22 mouse cellular contexts compared by ENCODE assay signal in the genomic region with DNA sequence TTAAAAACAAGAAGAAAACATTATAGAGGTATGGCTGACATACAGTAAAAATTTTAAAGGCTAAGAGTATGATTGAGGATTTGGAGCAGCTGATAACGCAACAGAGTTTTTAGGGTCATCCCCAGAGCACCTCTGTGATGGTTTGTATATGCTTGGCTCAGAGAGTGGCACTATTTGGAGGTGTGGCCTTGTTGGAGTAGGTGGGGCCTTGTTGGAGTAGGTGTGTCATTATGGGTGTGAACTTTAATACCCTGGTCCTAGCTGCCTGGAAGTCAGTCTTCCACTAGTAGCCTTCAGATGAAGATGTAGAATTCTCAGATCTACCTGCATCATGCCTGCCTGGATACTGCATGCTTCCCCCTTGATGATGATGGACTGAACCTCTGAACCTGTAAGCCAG.
A peak's percentile ranks its signal among the peaks of the same experiment; 100 is the strongest.
DNase-seq lines count a peak whose midpoint lies in the region; ATAC-seq and TF ChIP-seq lines count a peak whose summit lies in the region.
"Had no signal": no experiment of that assay in that cellular context is flagged by ENCODE, and none has a peak within 500 bp of the region (broad histone marks: within the 10 kb centered on the region; RNA-seq: fewer than 3 reads in every experiment).

No protein-coding gene starts in this region.

- ATAC-seq in intestine, embryonic 15.5 days: 0 out of 2 replicates have a peak, but pooled peaks have one; percentile 31
- ATAC-seq in intestine, postnatal 0 days: no peak
- ATAC-seq in liver, embryonic 12.5 days: peak; percentile 73
- ATAC-seq in liver, embryonic 15.5 days (ENCODE audit: insufficient read depth): peak; percentile 49; the same call in 1 of the 2 replicates
- no peak for ATAC-seq in forebrain, embryonic 13.5 days
- ATAC-seq: activated CD4-positive, CD25-positive, alpha-beta regulatory T cell, adult 4 months; forebrain, embryonic 15.5 days had no signal

- no peak overlapping the region for H3K27ac ChIP-seq in intestine, embryonic 15.5 days
- no peak overlapping the region for H3K27ac ChIP-seq in intestine, postnatal 0 days (ENCODE audit: low read depth, low read length)
- no peak overlapping the region for H3K27ac ChIP-seq in liver, embryonic 12.5 days
- H3K27ac ChIP-seq in liver, embryonic 15.5 days (replicated peaks): no peak overlapping the region
- no peak overlapping the region for H3K27ac ChIP-seq in forebrain, embryonic 13.5 days
- H3K27ac ChIP-seq: forebrain, embryonic 15.5 days; heart, embryonic 15.5 days; hindbrain, embryonic 10.5 days; hindbrain, embryonic 13.5 days had no signal

- peaks cover 4% of the 10 kb centered on the region; the same call in 1 of the 2 replicates for H3K4me1 ChIP-seq in intestine, embryonic 15.5 days (replicated peaks)
- H3K4me1 ChIP-seq in intestine, postnatal 0 days (replicated peaks; ENCODE audit: control insufficient read depth, insufficient read depth, low read length): no peaks in the 10 kb centered on the region
- H3K4me1 ChIP-seq in liver, embryonic 12.5 days: peaks cover 51% of the 10 kb centered on the region
- peaks cover 43% of the 10 kb centered on the region for H3K4me1 ChIP-seq in liver, embryonic 15.5 days (replicated peaks)
- no peaks in the 10 kb centered on the region for H3K4me1 ChIP-seq in forebrain, embryonic 13.5 days
- H3K4me1 ChIP-seq: hindbrain, embryonic 10.5 days had no signal

- no peaks in the 10 kb centered on the region for H3K36me3 ChIP-seq in intestine, embryonic 15.5 days
- H3K36me3 ChIP-seq in intestine, postnatal 0 days (ENCODE audit: control insufficient read depth, insufficient read depth): no peaks in the 10 kb centered on the region
- no peaks in the 10 kb centered on the region for H3K36me3 ChIP-seq in liver, embryonic 12.5 days
- H3K36me3 ChIP-seq in liver, embryonic 15.5 days (replicated peaks): no peaks in the 10 kb centered on the region
- no peaks in the 10 kb centered on the region for H3K36me3 ChIP-seq in forebrain, embryonic 13.5 days (ENCODE audit: poor library complexity, severe bottlenecking)
- H3K36me3 ChIP-seq: forebrain, embryonic 15.5 days; heart, embryonic 12.5 days; heart, embryonic 15.5 days; hindbrain, embryonic 10.5 days; hindbrain, embryonic 13.5 days had no signal

- no peak overlapping the region for H3K9ac ChIP-seq in intestine, embryonic 15.5 days
- no peak overlapping the region for H3K9ac ChIP-seq in intestine, postnatal 0 days (ENCODE audit: low read depth, low read length)
- H3K9ac ChIP-seq in liver, embryonic 12.5 days: no peak overlapping the region
- no peak overlapping the region for H3K9ac ChIP-seq in liver, embryonic 15.5 days
- H3K9ac ChIP-seq in forebrain, embryonic 13.5 days: no peak overlapping the region
- H3K9ac ChIP-seq: forebrain, embryonic 15.5 days; heart, embryonic 12.5 days; heart, embryonic 15.5 days; hindbrain, embryonic 13.5 days had no signal

- no peak for TF ChIP-seq CTCF in intestine, postnatal 0 days (IDR thresholded peaks at IDR 0.05; ENCODE audit: low read depth)

- WGBS in intestine, embryonic 15.5 days: 89% methylated on average over 1 of the region's 1 CpGs
- 93% methylated on average over 1 of the region's 1 CpGs for WGBS in intestine, postnatal 0 days
- WGBS in liver, embryonic 12.5 days (ENCODE audit: insufficient replicate concordance): 64% methylated on average over 1 of the region's 1 CpGs
- WGBS in liver, embryonic 15.5 days (ENCODE audit: insufficient replicate concordance): 70% methylated on average over 1 of the region's 1 CpGs
- 97% methylated on average over 1 of the region's 1 CpGs for WGBS in forebrain, embryonic 13.5 days

- no peak overlapping the region for H3K4me2 ChIP-seq in intestine, embryonic 15.5 days (replicated peaks)
- H3K4me2 ChIP-seq in intestine, postnatal 0 days (replicated peaks; ENCODE audit: low read depth): no peak overlapping the region
- no peak overlapping the region for H3K4me2 ChIP-seq in liver, embryonic 12.5 days
- H3K4me2 ChIP-seq in liver, embryonic 15.5 days: no peak overlapping the region
- no peak overlapping the region for H3K4me2 ChIP-seq in forebrain, embryonic 13.5 days
- H3K4me2 ChIP-seq: forebrain, embryonic 15.5 days; heart, embryonic 12.5 days; heart, embryonic 15.5 days; hindbrain, embryonic 13.5 days had no signal

- H3K27me3 ChIP-seq in intestine, embryonic 15.5 days (replicated peaks): no peaks in the 10 kb centered on the region
- H3K27me3 ChIP-seq in intestine, postnatal 0 days (replicated peaks; ENCODE audit: control insufficient read depth, insufficient read depth, low read length): no peaks in the 10 kb centered on the region
- H3K27me3 ChIP-seq in liver, embryonic 12.5 days (replicated peaks): peaks cover 15% of the 10 kb centered on the region; the same call in 1 of the 2 replicates
- H3K27me3 ChIP-seq in liver, embryonic 15.5 days: 0 out of 2 replicates have a peak, but pooled peaks cover 3% of the 10 kb centered on the region
- no peaks in the 10 kb centered on the region for H3K27me3 ChIP-seq in forebrain, embryonic 13.5 days
- H3K27me3 ChIP-seq: forebrain, embryonic 15.5 days; heart, embryonic 12.5 days; heart, embryonic 15.5 days; hindbrain, embryonic 13.5 days had no signal

- no peak overlapping the region for H3K4me3 ChIP-seq in intestine, embryonic 15.5 days (replicated peaks)
- H3K4me3 ChIP-seq in intestine, postnatal 0 days (ENCODE audit: low read depth, low read length): no peak overlapping the region
- H3K4me3 ChIP-seq in liver, embryonic 12.5 days: no peak overlapping the region
- no peak overlapping the region for H3K4me3 ChIP-seq in liver, embryonic 15.5 days (replicated peaks)
- H3K4me3 ChIP-seq in forebrain, embryonic 13.5 days: no peak overlapping the region
- H3K4me3 ChIP-seq: forebrain, embryonic 15.5 days; heart, embryonic 12.5 days; heart, embryonic 15.5 days; hindbrain, embryonic 10.5 days; hindbrain, embryonic 13.5 days had no signal

- H3K9me3 ChIP-seq in intestine, embryonic 15.5 days: no peaks in the 10 kb centered on the region
- no peaks in the 10 kb centered on the region for H3K9me3 ChIP-seq in intestine, postnatal 0 days (ENCODE audit: control insufficient read depth)
- no peaks in the 10 kb centered on the region for H3K9me3 ChIP-seq in liver, embryonic 12.5 days (replicated peaks)
- no peaks in the 10 kb centered on the region for H3K9me3 ChIP-seq in liver, embryonic 15.5 days (replicated peaks)
- H3K9me3 ChIP-seq in forebrain, embryonic 13.5 days (replicated peaks): no peaks in the 10 kb centered on the region
- H3K9me3 ChIP-seq: forebrain, embryonic 15.5 days; heart, embryonic 12.5 days; heart, embryonic 15.5 days; hindbrain, embryonic 10.5 days; hindbrain, embryonic 13.5 days had no signal

- DNase-seq in urinary bladder, postnatal 14 days (ENCODE audit: low spot score): no peak
- DNase-seq in ovary, adult 18-20 months (ENCODE audit: low spot score): no peak
- DNase-seq: adrenal gland, postnatal 10 days; adrenal gland, postnatal 36 days; cerebellum, adult 18-20 months; cerebellum, adult 9-10 months; cerebellum, postnatal 14 days; gastrocnemius, postnatal 25 days; heart, adult 18-20 months; heart, postnatal 10 days; heart, postnatal 36 days had no signal

Comparison
In these comparisons a context has a peak if more than half of its experiments do, and no peak if none do; other contexts are left out.
1. ATAC-seq: peak in intestine, embryonic 15.5 days (single experiment), liver, embryonic 12.5 days (single experiment) and liver, embryonic 15.5 days (single experiment); none in intestine, postnatal 0 days (single experiment) and forebrain, embryonic 13.5 days (single experiment).